Mouse (Mus musculus) urinary bladder, postnatal 14 days (tissue): Measurements from ENCODE around the gene Zfp873.
"Not testable (repeated sequence)": the region's sequence is repeated elsewhere in the genome, so short reads cannot be mapped to it uniquely, and the experiment has no call there.

Experiments used
- DNase-seq: peaks from one replicate; pipeline ENCODE4 v3.0.0; 2021; ENCODE audit warnings: low spot score

Zfp873 gene

DNA sequence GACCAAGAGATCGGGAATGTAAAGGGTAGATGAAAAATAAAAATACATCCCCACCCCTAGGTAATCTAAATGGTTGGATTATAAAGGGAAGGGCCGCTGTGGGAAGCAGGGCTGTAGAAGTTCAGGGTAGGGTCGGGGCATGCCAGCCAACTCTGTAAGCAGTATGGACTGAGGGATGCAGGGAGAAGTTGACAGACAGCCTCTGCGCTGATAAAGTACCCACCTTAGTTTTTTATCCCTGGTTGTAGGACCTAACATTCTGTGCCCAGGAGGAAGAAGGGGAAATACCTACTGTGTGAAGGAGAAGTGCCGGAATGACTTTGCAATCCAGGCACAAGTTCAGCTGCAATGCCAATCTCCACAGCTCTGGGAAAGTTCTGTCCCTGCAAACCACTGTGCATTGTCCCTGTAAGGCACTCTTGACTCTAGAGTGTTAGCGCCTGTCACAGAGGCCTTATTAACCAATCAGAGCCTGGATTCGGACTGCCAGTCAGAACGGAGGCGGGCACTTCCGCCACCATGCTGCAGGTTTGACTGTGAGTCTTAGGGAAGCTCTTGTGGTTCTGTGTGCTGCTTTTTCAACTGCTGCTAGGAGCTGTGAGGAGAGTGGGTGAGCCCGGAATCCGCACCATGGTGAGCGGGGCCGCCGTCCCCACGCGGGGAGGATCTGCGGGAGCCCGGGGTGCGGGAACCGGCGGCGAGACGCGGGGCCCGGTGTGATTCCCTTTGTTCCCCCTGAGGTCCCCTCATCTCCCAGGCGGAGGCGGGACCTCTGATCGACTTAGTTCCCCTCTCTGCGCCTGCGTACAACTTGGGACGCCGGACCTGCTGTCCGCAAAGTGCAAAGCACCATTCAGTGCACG lies at the start of gene Zfp873:
TSS of gene Zfp873 (plus strand) at position 527 of the 863 bp plus-strand sequence.
- peak; percentile 95 for DNase-seq

DNA sequence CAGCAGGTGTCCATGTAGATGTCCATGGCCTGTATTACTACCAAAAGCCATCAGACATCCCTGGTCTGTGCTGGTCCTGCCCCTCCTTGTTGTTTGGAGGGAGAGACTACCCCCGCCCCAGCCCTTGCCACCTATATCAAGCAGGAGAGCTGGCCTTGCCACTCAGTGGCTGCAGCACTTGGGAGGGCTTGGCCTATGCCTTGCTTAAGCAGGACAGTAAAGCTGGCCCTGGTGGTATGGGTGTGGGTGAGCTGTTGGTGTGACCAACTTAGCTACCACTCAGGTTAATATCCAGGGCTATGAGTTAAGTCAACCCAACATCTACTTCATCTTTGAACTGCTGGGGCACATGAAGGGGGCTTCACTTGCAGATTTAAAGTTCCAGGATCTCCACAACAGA lies 44.7 kb upstream of the Zfp873 start:
- not testable (repeated sequence) for DNase-seq

DNA sequence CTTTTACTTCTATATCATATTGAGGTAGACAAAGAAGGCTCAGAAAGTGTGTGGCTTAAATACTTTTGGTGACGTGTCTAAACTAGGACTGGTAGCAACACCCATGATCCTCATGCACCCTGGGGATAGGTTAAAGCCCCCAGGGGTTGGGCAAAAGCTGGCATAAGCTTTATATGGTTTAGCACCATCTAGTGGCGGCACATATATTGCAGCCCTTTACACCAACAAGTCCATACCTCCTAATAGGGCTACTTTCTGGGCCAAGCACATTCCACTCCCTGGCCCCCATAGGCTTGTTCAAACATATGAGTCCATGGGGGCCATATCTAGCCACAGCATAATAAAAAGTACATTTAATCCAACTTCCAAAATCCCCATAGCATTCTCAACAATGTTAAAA lies 43.1 kb upstream of the Zfp873 start:
- DNase-seq: peak; percentile 6

DNA sequence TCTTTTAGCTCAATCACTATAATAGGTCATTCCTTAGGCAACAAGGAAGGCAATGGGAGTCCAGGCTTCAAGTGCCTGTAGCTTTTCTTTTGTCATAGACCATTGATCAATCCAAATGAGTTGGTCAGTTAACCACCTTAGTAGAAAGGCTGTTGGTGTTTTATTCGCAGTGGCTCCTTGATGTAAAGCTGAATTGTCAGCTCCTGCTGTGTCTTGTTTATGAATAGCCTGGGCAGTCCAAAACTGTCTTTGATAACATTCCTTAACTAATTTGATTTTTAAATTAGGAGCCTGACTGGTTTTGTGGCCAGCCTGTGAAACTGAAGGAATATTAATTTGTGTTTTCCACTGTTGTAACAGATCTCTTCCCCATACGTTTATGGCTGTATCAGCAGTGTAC lies 5.7 kb upstream of the Zfp873 start:
- DNase-seq: no peak

DNA sequence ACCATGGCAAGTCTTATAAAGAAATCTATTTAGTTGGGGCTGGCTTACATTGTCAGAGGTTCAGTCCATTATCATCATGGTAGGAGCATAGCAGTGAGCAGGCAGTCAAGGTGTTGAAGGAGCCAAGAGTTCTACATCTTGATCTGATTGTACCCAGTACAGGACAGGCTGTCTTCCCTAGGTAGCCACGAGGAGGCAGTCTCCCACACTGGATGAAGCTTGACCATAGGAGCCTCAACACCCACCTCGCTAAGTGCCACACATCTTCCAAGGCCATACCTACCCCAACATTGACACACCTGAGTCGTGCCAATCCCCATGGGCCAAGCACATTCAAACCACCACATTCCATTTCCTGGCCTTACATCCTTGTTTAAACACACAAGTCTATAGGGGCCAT lies 1.3 kb upstream of the Zfp873 start:
- DNase-seq: no peak

DNA sequence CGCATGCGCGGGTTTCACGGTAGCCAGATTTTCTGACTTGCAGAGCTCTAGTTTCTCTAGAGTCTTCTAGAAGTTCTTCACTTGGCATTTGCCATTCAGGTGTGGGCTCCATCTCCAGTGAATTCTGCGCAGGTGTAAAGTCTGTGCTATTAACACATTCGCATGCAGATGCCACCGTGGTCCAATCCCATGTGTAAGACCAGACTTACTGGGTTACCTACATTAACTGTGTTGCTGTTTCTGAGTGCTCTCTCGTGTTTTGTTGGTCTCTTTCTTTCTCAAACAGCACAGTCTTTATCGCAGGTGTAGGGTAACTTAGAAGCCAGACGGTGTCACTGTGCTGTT lies 509 bp downstream of the Zfp873 start:
- not testable (repeated sequence) for DNase-seq

DNA sequence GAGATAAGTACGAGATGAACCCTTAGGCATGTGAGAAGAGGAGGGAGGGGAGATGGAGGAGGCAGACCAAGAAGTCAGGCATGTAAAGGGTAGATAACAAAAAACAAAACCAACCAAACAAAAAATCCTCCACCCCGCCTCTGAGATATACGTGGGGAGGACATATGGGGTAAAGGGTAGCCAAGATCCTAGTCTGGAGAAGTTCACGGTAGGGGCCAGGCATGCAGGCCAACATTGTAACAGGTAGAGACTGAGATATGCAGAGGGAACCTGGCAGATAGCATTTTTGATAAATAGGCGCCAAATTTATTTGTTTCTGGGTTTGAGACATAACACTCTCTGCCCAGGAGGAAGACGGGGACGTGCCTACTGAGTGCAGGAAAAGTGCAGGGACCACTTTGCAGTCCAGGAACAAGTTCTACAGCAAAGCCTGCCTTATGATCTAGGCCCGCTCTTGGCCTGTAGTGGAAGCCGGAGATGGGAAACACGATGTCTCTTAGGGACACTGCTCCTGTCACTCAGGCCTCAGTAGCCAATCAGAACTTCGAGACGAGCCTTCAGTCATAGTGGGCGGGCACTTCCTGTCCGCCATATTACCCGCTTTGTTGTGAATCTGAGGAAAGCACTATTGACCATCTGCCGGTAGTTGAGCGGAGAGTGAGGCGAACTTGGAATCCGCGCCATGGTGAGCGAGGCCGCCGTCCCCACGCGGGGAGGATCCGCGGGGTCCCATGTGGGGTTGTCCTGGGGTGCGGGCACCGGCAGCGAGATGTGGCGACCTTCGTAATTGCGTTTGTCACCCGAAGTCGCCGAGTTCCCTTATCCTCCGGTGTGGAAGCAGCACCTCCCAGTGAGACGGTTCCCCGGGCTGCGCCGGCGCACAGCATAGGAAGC lies 35.1 kb downstream of the Zfp873 start, which contains the start of gene BC024063:
TSS of gene BC024063 (plus strand) at position 626 of the 894 bp plus-strand sequence.
- DNase-seq: peak; percentile 62

DNA sequence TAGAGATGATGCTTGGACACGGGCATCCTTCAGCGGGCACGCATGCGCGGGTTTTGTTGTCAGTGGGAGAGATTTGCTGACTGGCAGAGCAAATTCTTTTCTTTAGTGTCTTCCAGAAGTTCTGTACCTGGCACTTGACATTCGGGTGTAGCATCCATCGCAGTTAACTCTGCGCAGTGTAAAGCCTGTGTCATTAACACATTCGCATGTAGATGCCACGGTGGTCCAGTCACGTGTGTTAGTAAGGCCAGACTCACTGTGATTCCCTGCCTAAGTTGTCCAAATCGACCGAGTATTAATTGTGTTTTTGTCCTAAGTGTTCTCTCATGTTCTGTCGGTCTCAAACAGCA lies 35.7 kb downstream of the Zfp873 start:
- DNase-seq: not testable (repeated sequence)
